Mouse (Mus musculus) embryo, embryonic 10 days (tissue): ENCODE data around the gene Dip2c.

Experiments
- DNase-seq: peaks from one replicate; pipeline ENCODE4 v3.0.0-alpha.2; 2015; ENCODE audit warnings: low spot score

The Dip2c gene

GRCm38 (mm10) chr13:9329307-9329915 lies 53.1 kb downstream of the Dip2c start:
- peak; percentile 49 for DNase-seq

- DNase-seq = no peak
Observed at GRCm38 (mm10) chr13:9333187-9333586, 56.9 kb downstream of the Dip2c start.

- no peak for DNase-seq
Observed at GRCm38 (mm10) chr13:9340293-9340692, 64.0 kb downstream of the Dip2c start.

GRCm38 (mm10) chr13:9342696-9343095 lies 66.4 kb downstream of the Dip2c start:
- no peak for DNase-seq

- no peak for DNase-seq
Observed at GRCm38 (mm10) chr13:9347448-9347847, 71.1 kb downstream of the Dip2c start.

GRCm38 (mm10) chr13:9350670-9351069 lies 74.3 kb downstream of the Dip2c start:
- DNase-seq = no peak

- no peak for DNase-seq
Observed at GRCm38 (mm10) chr13:9353890-9354289, 77.6 kb downstream of the Dip2c start.

- DNase-seq = peak; percentile 15
Observed at GRCm38 (mm10) chr13:9355331-9355730, 79.0 kb downstream of the Dip2c start.

- no peak for DNase-seq
Observed at GRCm38 (mm10) chr13:9361457-9361856, 85.1 kb downstream of the Dip2c start.

- DNase-seq = no peak
Observed at GRCm38 (mm10) chr13:9371387-9371786, 95.1 kb downstream of the Dip2c start.

GRCm38 (mm10) chr13:9377130-9377529 lies 100.8 kb downstream of the Dip2c start:
- no peak for DNase-seq

- no peak for DNase-seq
Observed at GRCm38 (mm10) chr13:9380740-9381410, 104.5 kb downstream of the Dip2c start.

- DNase-seq = no peak
Observed at GRCm38 (mm10) chr13:9388017-9388416, 111.7 kb downstream of the Dip2c start.

GRCm38 (mm10) chr13:9389334-9389733 lies 113.0 kb downstream of the Dip2c start:
- no peak for DNase-seq

GRCm38 (mm10) chr13:9390204-9390804 lies 114.0 kb downstream of the Dip2c start:
- DNase-seq = no peak

GRCm38 (mm10) chr13:9393470-9393869 lies 117.1 kb downstream of the Dip2c start:
- no peak for DNase-seq

- no peak for DNase-seq
Observed at GRCm38 (mm10) chr13:9395286-9395685, 119.0 kb downstream of the Dip2c start.

GRCm38 (mm10) chr13:9398846-9399245 lies 122.5 kb downstream of the Dip2c start:
- no peak for DNase-seq

GRCm38 (mm10) chr13:9405399-9405798 lies 129.1 kb downstream of the Dip2c start:
- no peak for DNase-seq

- DNase-seq = no peak
Observed at GRCm38 (mm10) chr13:9408983-9409382, 132.7 kb downstream of the Dip2c start.

GRCm38 (mm10) chr13:9418441-9418840 lies 142.1 kb downstream of the Dip2c start:
- DNase-seq = no peak

GRCm38 (mm10) chr13:9419213-9419612 lies 142.9 kb downstream of the Dip2c start:
- DNase-seq = no peak

- no peak for DNase-seq
Observed at GRCm38 (mm10) chr13:9421949-9422348, 145.6 kb downstream of the Dip2c start.
